Mouse (Mus musculus) ES-E14 (cell line): ENCODE measurements around the gene Stx1a. TPM values are rescaled to one million over a fixed set of nuclear protein-coding genes. Genes with fewer than 3 reads are reported as not detected.

ENCODE experiments used
- DNase-seq: peaks from one replicate; pipeline ENCODE4 v3.0.0-alpha.2; 2013; ENCODE audit warnings: low read depth, low spot score
- H3K27ac ChIP-seq: 2 replicates; pipeline ENCODE4 v1.5.1; 2012; ENCODE audit warnings: low read depth, mild to moderate bottlenecking, low read length, moderate library complexity, mixed read lengths; ENCODE audit not compliant: poor library complexity, insufficient read depth, severe bottlenecking
- H3K36me3 ChIP-seq: 2 replicates; pipeline ENCODE4 v1.6.1; 2012; ENCODE audit warnings: mild to moderate bottlenecking, low read length, moderate library complexity, mixed read lengths; ENCODE audit not compliant: control insufficient read depth, poor library complexity, insufficient read depth, severe bottlenecking
- H3K4me1 ChIP-seq, 2 experiments: fragments of 150-350 bp in 1 of 2; sonication (generic) in 1 of 2; 2 replicates each; pipeline ENCODE4 v1.6.1; 2012; ENCODE audit warnings: low read length in 2 of 2, mild to moderate bottlenecking in 1 of 2, mixed read lengths in 1 of 2; ENCODE audit not compliant: control insufficient read depth in 2 of 2, insufficient read depth in 2 of 2, poor library complexity in 1 of 2
- H3K4me3 ChIP-seq, 2 experiments: fragments of 150-350 bp in 1 of 2; sonication (generic) in 1 of 2; 2 replicates each; pipeline ENCODE4 v1.5.1; 2012; ENCODE audit warnings: low read length in 2 of 2, low read depth in 1 of 2, mild to moderate bottlenecking in 1 of 2, mixed read lengths in 1 of 2; ENCODE audit not compliant: insufficient read depth in 1 of 2, poor library complexity in 1 of 2, severe bottlenecking in 1 of 2
- H3K9ac ChIP-seq: 2 replicates; pipeline ENCODE4 v1.6.1; 2012; ENCODE audit warnings: low read depth, mild to moderate bottlenecking, low read length, mixed read lengths; ENCODE audit not compliant: poor library complexity, insufficient read depth, severe bottlenecking
- H3K9me3 ChIP-seq: fragments of 150-350 bp; sonication (generic); 2 replicates; pipeline ENCODE4 v1.6.1; 2012; ENCODE audit warnings: low read depth, mild to moderate bottlenecking, low read length; ENCODE audit not compliant: control insufficient read depth, insufficient read depth
- CHD2 ChIP-seq: IDR thresholded peaks from 2 replicates; pipeline ENCODE4 v1.6.1; 2014; ENCODE audit warnings: mild to moderate bottlenecking, low read depth, low read length, inconsistent platforms
- HCFC1 ChIP-seq: IDR thresholded peaks from 2 replicates; pipeline ENCODE4 v1.6.1; 2012; ENCODE audit warnings: low read length, inconsistent platforms, borderline replicate concordance; ENCODE audit not compliant: insufficient read depth
- MAFK ChIP-seq: IDR thresholded peaks from 2 replicates; pipeline ENCODE4 v1.6.1; 2014; ENCODE audit warnings: mild to moderate bottlenecking, low read depth, low read length, inconsistent platforms; ENCODE audit not compliant: insufficient read depth
- ZC3H11A ChIP-seq: IDR thresholded peaks from 2 replicates; pipeline ENCODE4 v1.6.1; 2012; ENCODE audit warnings: low read depth, mild to moderate bottlenecking, inconsistent platforms, low read length, borderline replicate concordance
- ZNF384 ChIP-seq: IDR thresholded peaks from 2 replicates; pipeline ENCODE4 v1.6.1; 2012; ENCODE audit warnings: low read depth, low read length, inconsistent platforms
- in situ Hi-C, 2 experiments: fragments of 600-800 bp; cut with MboI; formaldehyde crosslinking; loops; one replicate each; pipeline ENCODE4 v1.15.1; 2025; ENCODE audit warnings: low sequenced_read_pairs in 2 of 2, inconsistent platforms in 1 of 2; ENCODE audit not compliant: unreplicated experiment in 2 of 2
- total RNA-seq: library from RNA; depleted of rRNA; stranded (reverse); fragments of 300-350 nt; gene quantifications from 2 replicates; pipeline ENCODE4 v1.2.3, GENCODE M21; 2012; rRNA removed

Gene Stx1a
- total RNA-seq, 1 experiment: 9.5 TPM

DNA sequence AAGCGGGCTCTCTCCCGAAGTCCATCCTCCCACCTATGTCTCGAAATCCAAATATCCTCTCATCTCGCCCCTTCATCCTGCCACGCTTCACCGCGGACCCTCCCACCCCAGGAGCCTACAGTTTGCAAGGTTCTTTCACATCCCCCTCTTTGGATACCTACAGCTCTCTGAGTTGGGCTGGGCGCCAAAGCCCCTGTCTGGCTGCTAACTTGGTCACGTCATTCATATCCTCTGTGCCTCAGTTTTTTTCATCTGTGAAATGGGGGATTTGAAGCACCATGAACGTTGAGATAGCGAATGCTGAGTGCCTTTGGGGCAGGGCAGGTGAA lies 55.2 kb downstream of the Stx1a start:
- no peaks in the 10 kb centered on the region for H3K36me3 ChIP-seq
- no peak for DNase-seq
- peak overlapping the region; percentile 63 for H3K4me3 ChIP-seq
- in situ Hi-C loops: no loop called here
- H3K9ac ChIP-seq: peak overlapping the region; percentile 60; the same call in 1 of the 2 replicates
- no peak overlapping the region for H3K27ac ChIP-seq
- H3K4me1 ChIP-seq: peaks cover 0 to 21% of the 10 kb centered on the region in 2 experiments; a peak in 2 of 4 replicates
- TF ChIP-seq ZNF384 (no peak), CHD2 (no peak), MAFK (no peak), HCFC1 (no peak), ZC3H11A (no peak)
- no peaks in the 10 kb centered on the region for H3K9me3 ChIP-seq

DNA sequence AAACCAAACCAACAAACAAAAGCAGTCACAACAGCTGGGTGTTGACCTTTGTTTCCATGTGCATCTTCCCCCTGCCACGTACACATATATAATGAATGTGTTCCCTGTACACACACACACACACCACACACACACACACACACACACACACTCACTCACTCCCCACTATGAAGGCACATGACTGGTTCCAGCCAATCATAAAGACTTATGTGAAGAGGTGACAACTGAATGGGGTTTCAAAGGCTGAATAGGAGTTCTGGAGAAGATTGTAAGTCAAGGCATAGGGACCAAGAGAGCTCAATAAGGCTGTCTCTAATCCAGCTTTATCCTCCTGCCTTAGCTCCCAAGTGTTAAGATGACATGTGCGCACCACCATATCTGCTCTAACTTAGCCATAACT lies 56.3 kb downstream of the Stx1a start:
- H3K4me1 ChIP-seq: peaks cover 0 to 11% of the 10 kb centered on the region in 2 experiments; a peak in 2 of 4 replicates
- H3K27ac ChIP-seq: no peak overlapping the region
- no peak overlapping the region for H3K4me3 ChIP-seq
- no peaks in the 10 kb centered on the region for H3K36me3 ChIP-seq
- TF ChIP-seq ZC3H11A: no peak
- TF ChIP-seq MAFK: no peak
- no peak for TF ChIP-seq CHD2
- TF ChIP-seq HCFC1: no peak
- TF ChIP-seq ZNF384: no peak
- no peaks in the 10 kb centered on the region for H3K9me3 ChIP-seq
- in situ Hi-C loops: no loop called here
- no peak overlapping the region for H3K9ac ChIP-seq
- DNase-seq: no peak

DNA sequence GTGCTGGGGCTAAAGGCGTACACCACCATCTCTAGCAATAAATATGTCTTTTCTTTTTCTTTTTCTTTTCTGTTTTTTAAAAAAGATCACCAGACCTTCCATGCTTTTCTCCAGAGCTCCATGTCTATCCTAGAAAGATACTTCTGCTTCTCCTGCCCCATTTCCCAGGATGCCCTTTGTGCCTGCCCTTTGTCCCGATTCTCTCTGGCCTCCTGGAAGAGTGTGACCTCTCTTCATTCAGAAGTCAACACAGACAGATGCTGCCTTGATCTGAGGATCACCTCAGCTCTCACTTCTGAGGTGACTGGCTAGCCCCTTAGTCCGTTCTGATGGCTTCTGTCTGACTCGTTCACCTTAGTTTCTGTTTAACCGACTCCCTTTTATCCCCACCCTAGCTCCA lies 57.3 kb downstream of the Stx1a start:
- Histone ChIP-seq H3K4me3 (no peak overlapping the region), H3K4me1 (peaks cover 0 to 11% of the 10 kb centered on the region in 2 experiments; a peak in 2 of 4 replicates), H3K27ac (no peak overlapping the region), H3K9me3 (no peaks in the 10 kb centered on the region), H3K36me3 (no peaks in the 10 kb centered on the region), H3K9ac (no peak overlapping the region)
- no peak for TF ChIP-seq HCFC1
- TF ChIP-seq ZNF384: no peak
- no peak for TF ChIP-seq MAFK
- in situ Hi-C loops: no loop called here
- no peak for DNase-seq

GRCm38 (mm10) chr5:135086871-135087270 lies 63.6 kb downstream of the Stx1a start:
- Histone ChIP-seq H3K4me1 (no peaks in the 10 kb centered on the region; a peak in 2 of 4 replicates), H3K9ac (no peak overlapping the region), H3K9me3 (no peaks in the 10 kb centered on the region), H3K27ac (no peak overlapping the region), H3K4me3 (no peak overlapping the region), H3K36me3 (no peaks in the 10 kb centered on the region)
- DNase-seq: no peak
- in situ Hi-C loops: no loop called here
- TF ChIP-seq CHD2 (no peak), ZC3H11A (no peak), HCFC1 (no peak), ZNF384 (no peak), MAFK (no peak)

DNA sequence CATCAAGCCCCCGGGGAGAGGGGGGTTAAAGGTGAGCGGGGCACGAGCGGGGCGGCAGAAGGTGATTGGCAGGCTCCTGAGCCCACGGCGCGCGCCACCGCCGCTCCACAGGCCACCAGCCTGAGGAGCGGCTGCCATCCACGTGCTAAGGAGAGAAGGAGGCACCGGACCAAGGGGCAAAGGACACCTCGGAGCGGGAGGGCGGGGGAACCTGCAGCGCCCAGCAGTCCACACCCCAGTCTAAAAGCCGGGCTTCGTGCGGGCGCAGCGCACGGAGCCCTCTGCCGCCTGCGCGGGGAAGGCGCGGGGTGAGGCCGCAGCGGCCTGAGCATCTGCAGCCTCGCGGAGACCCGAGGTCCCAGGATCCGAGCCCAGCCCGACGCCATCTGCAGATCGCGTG lies 66.4 kb downstream of the Stx1a start, which contains the start of gene Mlxipl:
Mlxipl (plus strand) TSS at position 238 of the 400 bp plus-strand sequence.
- peak within 1 kb of the TSS; percentile 59 for H3K9ac ChIP-seq
- H3K4me3 ChIP-seq: peak within 1 kb of the TSS; percentile 41 to 55
- in situ Hi-C loops: no loop called here
- H3K36me3 ChIP-seq: no peaks in the 10 kb centered on the region
- no peaks in the 10 kb centered on the region for H3K9me3 ChIP-seq
- H3K27ac ChIP-seq: no peak within 1 kb of the TSS
- peaks cover 0 to 3% of the 10 kb centered on the region in 2 experiments; a peak in 2 of 4 replicates for H3K4me1 ChIP-seq
- DNase-seq: no peak
- TF ChIP-seq MAFK: no peak
- no peak for TF ChIP-seq CHD2
- TF ChIP-seq ZNF384: no peak
- TF ChIP-seq HCFC1: no peak
- no peak for TF ChIP-seq ZC3H11A

Other genes with a start within 250 kb of the Stx1a start
- gene Tmem270, start 116.7 kb upstream of the Stx1a start, total RNA-seq: not detected in 2 replicates
- not detected in 2 replicates for gene Cldn13, start 108.0 kb upstream of the Stx1a start, total RNA-seq
- 15.6 and 17.3 TPM in 2 replicates for gene Mettl27, start 91.1 kb upstream of the Stx1a start, total RNA-seq
- gene Cldn4, start 76.5 kb upstream of the Stx1a start, total RNA-seq: 150 and 350 TPM in 2 replicates
- gene Cldn3, start 37.3 kb upstream of the Stx1a start, total RNA-seq: 8.4 and 24.1 TPM in 2 replicates
- 64.8 and 105 TPM in 2 replicates for gene Abhd11, start 14.3 kb upstream of the Stx1a start, total RNA-seq
- gene Dnajc30, start 40.7 kb downstream of the Stx1a start, total RNA-seq: 6.2 and 8.3 TPM in 2 replicates
- 110 and 112 TPM in 2 replicates for gene Bud23, start 41.5 kb downstream of the Stx1a start, total RNA-seq
- gene Vps37d, start 54.8 kb downstream of the Stx1a start, total RNA-seq: 2.0 and 3.0 TPM in 2 replicates
- 7.6 and 11.7 TPM in 2 replicates for gene Mlxipl, start 66.4 kb downstream of the Stx1a start, total RNA-seq
- gene Tbl2, start 126.2 kb downstream of the Stx1a start, total RNA-seq: 49.6 and 99.0 TPM in 2 replicates
- gene Bcl7b, start 144.8 kb downstream of the Stx1a start, total RNA-seq: 15.0 and 17.5 TPM in 2 replicates
- 63.1 and 70.1 TPM in 2 replicates for gene Baz1b, start 163.8 kb downstream of the Stx1a start, total RNA-seq
- gene Fzd9, start 227.7 kb downstream of the Stx1a start, total RNA-seq: 9.4 and 18.2 TPM in 2 replicates